Mouse (Mus musculus): Measurements from ENCODE around the gene Kbtbd3. TPM values are rescaled to one million over a fixed set of nuclear protein-coding genes. Genes with fewer than 3 reads are reported as not detected.

Gene Kbtbd3
- total RNA-seq (2023), result 1.00 and 1.1 TPM in 2 replicates

GRCm38 (mm10) chr9:4309351-4310085 lies at the start of gene Kbtbd3, which contains the start of gene Aasdhppt:
Kbtbd3 (plus strand) TSS chr9:4309833.
Aasdhppt (minus strand) TSS chr9:4309471.

GRCm38 (mm10) chr9:4375828-4376639 lies 66.4 kb downstream of the Kbtbd3 start, which contains the start of gene Msantd4:
Msantd4 (plus strand) TSS chr9:4376562.

Other genes with a start within 250 kb of the Kbtbd3 start
- 3.2 and 4.5 TPM in 2 replicates for gene Aasdhppt, start 362 bp upstream of the Kbtbd3 start, total RNA-seq (2023)
- 7.8 and 8.4 TPM in 2 replicates for gene Msantd4, start 66.7 kb downstream of the Kbtbd3 start, total RNA-seq (2023)